Mouse (Mus musculus): ENCODE data around the gene Samd9l. TPM values are rescaled to one million over a fixed set of nuclear protein-coding genes. Genes with fewer than 3 reads are reported as not detected.
A peak's percentile ranks its signal among the peaks of the same experiment; 100 is the strongest.
"Not testable (repeated sequence)": the region's sequence is repeated elsewhere in the genome, so short reads cannot be mapped to it uniquely, and the experiment has no call there.

Gene Samd9l
- polyA plus RNA-seq, 1 experiment from 2014 or later = 8.3 TPM

GRCm38 (mm10) chr6:3395921-3396611, 3.3 kb downstream of the Samd9l start:
- H3K27me3 ChIP-seq (ENCODE audit: control insufficient read depth, insufficient read depth, low read depth, low read length); H3K9ac ChIP-seq (ENCODE audit: low read length); H3K4me2 ChIP-seq (ENCODE audit: low read depth, low read length); H3K9me3 ChIP-seq (ENCODE audit: control insufficient read depth, low read length); H3K4me3 ChIP-seq (ENCODE audit: low read length); H3K4me1 ChIP-seq (replicated peaks; ENCODE audit: control insufficient read depth, insufficient read depth, low read length); H3K36me3 ChIP-seq (ENCODE audit: control insufficient read depth, insufficient read depth, low read length): not testable (repeated sequence)
- ATAC-seq (ENCODE audit: low read depth) = peak; percentile 69
- WGBS = 51% methylated on average over 4 of the region's 4 CpGs
- peak overlapping the region; percentile 55; the same call in 1 of the 2 replicates for H3K27ac ChIP-seq (ENCODE audit: low read length)

- no peak overlapping the region for H3K4me3 ChIP-seq (ENCODE audit: low read length)
- H3K36me3 ChIP-seq (ENCODE audit: control insufficient read depth, insufficient read depth, low read length) = no peaks in the 10 kb centered on the region
- WGBS = 74% methylated on average over 1 of the region's 1 CpGs
- H3K27ac ChIP-seq (ENCODE audit: low read length) = no peak overlapping the region
- H3K9me3 ChIP-seq (ENCODE audit: control insufficient read depth, low read length) = no peaks in the 10 kb centered on the region
- H3K27me3 ChIP-seq (ENCODE audit: control insufficient read depth, insufficient read depth, low read depth, low read length) = no peaks in the 10 kb centered on the region
- H3K4me1 ChIP-seq (replicated peaks; ENCODE audit: control insufficient read depth, insufficient read depth, low read length) = no peaks in the 10 kb centered on the region
- no peak overlapping the region for H3K4me2 ChIP-seq (ENCODE audit: low read depth, low read length)
- no peak overlapping the region for H3K9ac ChIP-seq (ENCODE audit: low read length)
- no peak for ATAC-seq (ENCODE audit: low read depth)
These were observed 9.4 kb downstream of the Samd9l start for GRCm38 (mm10) chr6:3389995-3390394.

GRCm38 (mm10) chr6:3386565-3386964, 12.8 kb downstream of the Samd9l start:
- WGBS = 79% methylated on average over 6 of the region's 6 CpGs
- Histone ChIP-seq H3K9ac (ENCODE audit: low read length) (no peak overlapping the region), H3K9me3 (ENCODE audit: control insufficient read depth, low read length) (no peaks in the 10 kb centered on the region), H3K36me3 (ENCODE audit: control insufficient read depth, insufficient read depth, low read length) (no peaks in the 10 kb centered on the region), H3K27ac (ENCODE audit: low read length) (no peak overlapping the region), H3K4me2 (ENCODE audit: low read depth, low read length) (no peak overlapping the region), H3K4me3 (ENCODE audit: low read length) (no peak overlapping the region), H3K4me1 (replicated peaks; ENCODE audit: control insufficient read depth, insufficient read depth, low read length) (no peaks in the 10 kb centered on the region), H3K27me3 (ENCODE audit: control insufficient read depth, insufficient read depth, low read depth, low read length) (no peaks in the 10 kb centered on the region)
- ATAC-seq (ENCODE audit: low read depth) = no peak

- ATAC-seq (ENCODE audit: low read depth) = peak; percentile 74
- not testable (repeated sequence) for H3K9me3 ChIP-seq (ENCODE audit: control insufficient read depth, low read length); H3K27ac ChIP-seq (ENCODE audit: low read length); H3K27me3 ChIP-seq (ENCODE audit: control insufficient read depth, insufficient read depth, low read depth, low read length); H3K36me3 ChIP-seq (ENCODE audit: control insufficient read depth, insufficient read depth, low read length); H3K4me1 ChIP-seq (replicated peaks; ENCODE audit: control insufficient read depth, insufficient read depth, low read length); H3K4me2 ChIP-seq (ENCODE audit: low read depth, low read length); H3K4me3 ChIP-seq (ENCODE audit: low read length); H3K9ac ChIP-seq (ENCODE audit: low read length)
These were observed 14.6 kb downstream of the Samd9l start for GRCm38 (mm10) chr6:3384816-3385215.

GRCm38 (mm10) chr6:3384115-3384791, 15.1 kb downstream of the Samd9l start:
- not testable (repeated sequence) for H3K4me2 ChIP-seq (ENCODE audit: low read depth, low read length); H3K9ac ChIP-seq (ENCODE audit: low read length); H3K27ac ChIP-seq (ENCODE audit: low read length); H3K4me1 ChIP-seq (replicated peaks; ENCODE audit: control insufficient read depth, insufficient read depth, low read length); H3K9me3 ChIP-seq (ENCODE audit: control insufficient read depth, low read length); H3K36me3 ChIP-seq (ENCODE audit: control insufficient read depth, insufficient read depth, low read length); H3K4me3 ChIP-seq (ENCODE audit: low read length); H3K27me3 ChIP-seq (ENCODE audit: control insufficient read depth, insufficient read depth, low read depth, low read length)
- WGBS = 0% methylated on average over 1 of the region's 4 CpGs
- peak; percentile 96 for ATAC-seq (ENCODE audit: low read depth)

GRCm38 (mm10) chr6:3379146-3379545, 20.2 kb downstream of the Samd9l start:
- 53% methylated on average over 2 of the region's 2 CpGs for WGBS
- no peak overlapping the region for H3K27ac ChIP-seq (ENCODE audit: low read length)
- no peak overlapping the region for H3K9ac ChIP-seq (ENCODE audit: low read length)
- no peak for ATAC-seq (ENCODE audit: low read depth)
- H3K27me3 ChIP-seq (ENCODE audit: control insufficient read depth, insufficient read depth, low read depth, low read length) = no peaks in the 10 kb centered on the region
- no peaks in the 10 kb centered on the region for H3K4me1 ChIP-seq (replicated peaks; ENCODE audit: control insufficient read depth, insufficient read depth, low read length)
- H3K36me3 ChIP-seq (ENCODE audit: control insufficient read depth, insufficient read depth, low read length) = peaks cover 17% of the 10 kb centered on the region
- no peak overlapping the region for H3K4me3 ChIP-seq (ENCODE audit: low read length)
- H3K4me2 ChIP-seq (ENCODE audit: low read depth, low read length) = no peak overlapping the region
- no peaks in the 10 kb centered on the region for H3K9me3 ChIP-seq (ENCODE audit: control insufficient read depth, low read length)

GRCm38 (mm10) chr6:3376687-3377086, 22.7 kb downstream of the Samd9l start:
- Histone ChIP-seq H3K9ac (ENCODE audit: low read length) (no peak overlapping the region), H3K4me3 (ENCODE audit: low read length) (no peak overlapping the region), H3K4me1 (replicated peaks; ENCODE audit: control insufficient read depth, insufficient read depth, low read length) (no peaks in the 10 kb centered on the region), H3K27me3 (ENCODE audit: control insufficient read depth, insufficient read depth, low read depth, low read length) (no peaks in the 10 kb centered on the region), H3K4me2 (ENCODE audit: low read depth, low read length) (no peak overlapping the region), H3K36me3 (ENCODE audit: control insufficient read depth, insufficient read depth, low read length) (peaks cover 17% of the 10 kb centered on the region), H3K27ac (ENCODE audit: low read length) (no peak overlapping the region), H3K9me3 (ENCODE audit: control insufficient read depth, low read length) (0 out of 2 replicates have a peak, but pooled peaks cover 3% of the 10 kb centered on the region)
- WGBS = 79% methylated on average over 5 of the region's 5 CpGs
- ATAC-seq (ENCODE audit: low read depth) = no peak

- no peak for ATAC-seq (ENCODE audit: low read depth)
- Histone ChIP-seq H3K27ac (ENCODE audit: low read length) (no peak overlapping the region), H3K4me2 (ENCODE audit: low read depth, low read length) (no peak overlapping the region), H3K9me3 (ENCODE audit: control insufficient read depth, low read length) (0 out of 2 replicates have a peak, but pooled peaks cover 3% of the 10 kb centered on the region), H3K36me3 (ENCODE audit: control insufficient read depth, insufficient read depth, low read length) (peaks cover 2% of the 10 kb centered on the region; the same call in 1 of the 2 replicates), H3K9ac (ENCODE audit: low read length) (no peak overlapping the region), H3K4me3 (ENCODE audit: low read length) (no peak overlapping the region), H3K4me1 (replicated peaks; ENCODE audit: control insufficient read depth, insufficient read depth, low read length) (no peaks in the 10 kb centered on the region), H3K27me3 (ENCODE audit: control insufficient read depth, insufficient read depth, low read depth, low read length) (no peaks in the 10 kb centered on the region)
- 79% methylated on average over 8 of the region's 8 CpGs for WGBS
These were observed 29.8 kb downstream of the Samd9l start for GRCm38 (mm10) chr6:3369527-3369926.

GRCm38 (mm10) chr6:3365609-3366008, 33.8 kb downstream of the Samd9l start:
- H3K27ac ChIP-seq (ENCODE audit: low read length); H3K4me3 ChIP-seq (ENCODE audit: low read length); H3K9ac ChIP-seq (ENCODE audit: low read length); ATAC-seq (ENCODE audit: low read depth); H3K9me3 ChIP-seq (ENCODE audit: control insufficient read depth, low read length); H3K36me3 ChIP-seq (ENCODE audit: control insufficient read depth, insufficient read depth, low read length); H3K4me1 ChIP-seq (replicated peaks; ENCODE audit: control insufficient read depth, insufficient read depth, low read length); H3K27me3 ChIP-seq (ENCODE audit: control insufficient read depth, insufficient read depth, low read depth, low read length); H3K4me2 ChIP-seq (ENCODE audit: low read depth, low read length): not testable (repeated sequence)
- 74% methylated on average over 1 of the region's 1 CpGs for WGBS
